Mouse (Mus musculus): ENCODE data around the gene Cyp2f2.

DNA sequence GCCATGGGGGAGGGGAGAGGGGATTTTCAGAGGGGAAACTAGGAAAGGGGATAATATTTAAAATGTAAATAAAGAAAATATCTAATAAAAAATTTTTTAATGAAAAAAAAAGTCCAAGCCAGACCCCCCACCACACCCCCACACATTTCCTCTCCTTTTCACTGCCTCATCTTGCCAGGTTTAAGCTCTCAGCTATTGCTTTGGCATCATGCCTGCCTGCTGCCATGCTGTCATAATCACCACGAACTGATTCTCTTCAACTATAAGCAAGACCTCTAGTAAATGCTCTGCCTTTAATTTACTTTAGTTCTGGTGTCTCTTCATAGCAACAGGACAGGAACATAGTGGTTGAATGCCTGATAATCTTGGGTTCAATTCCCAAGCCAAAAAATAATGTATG, 62.8 kb downstream of the Cyp2f2 start:
- TF ChIP-seq CTCF (IDR thresholded peaks at IDR 0.05; ENCODE audit: low read depth) (no peak), EP300 (IDR thresholded peaks at IDR 0.05; ENCODE audit: low read depth) (no peak)

Measured in heart, postnatal 0 days (tissue).